Mouse (Mus musculus): Measurements from ENCODE around the gene Prdx6b. TPM values are rescaled to one million over a fixed set of nuclear protein-coding genes. Genes with fewer than 3 reads are reported as not detected.

The Prdx6b gene
- polyA plus RNA-seq, 1 experiment, result 0.02 TPM

DNA sequence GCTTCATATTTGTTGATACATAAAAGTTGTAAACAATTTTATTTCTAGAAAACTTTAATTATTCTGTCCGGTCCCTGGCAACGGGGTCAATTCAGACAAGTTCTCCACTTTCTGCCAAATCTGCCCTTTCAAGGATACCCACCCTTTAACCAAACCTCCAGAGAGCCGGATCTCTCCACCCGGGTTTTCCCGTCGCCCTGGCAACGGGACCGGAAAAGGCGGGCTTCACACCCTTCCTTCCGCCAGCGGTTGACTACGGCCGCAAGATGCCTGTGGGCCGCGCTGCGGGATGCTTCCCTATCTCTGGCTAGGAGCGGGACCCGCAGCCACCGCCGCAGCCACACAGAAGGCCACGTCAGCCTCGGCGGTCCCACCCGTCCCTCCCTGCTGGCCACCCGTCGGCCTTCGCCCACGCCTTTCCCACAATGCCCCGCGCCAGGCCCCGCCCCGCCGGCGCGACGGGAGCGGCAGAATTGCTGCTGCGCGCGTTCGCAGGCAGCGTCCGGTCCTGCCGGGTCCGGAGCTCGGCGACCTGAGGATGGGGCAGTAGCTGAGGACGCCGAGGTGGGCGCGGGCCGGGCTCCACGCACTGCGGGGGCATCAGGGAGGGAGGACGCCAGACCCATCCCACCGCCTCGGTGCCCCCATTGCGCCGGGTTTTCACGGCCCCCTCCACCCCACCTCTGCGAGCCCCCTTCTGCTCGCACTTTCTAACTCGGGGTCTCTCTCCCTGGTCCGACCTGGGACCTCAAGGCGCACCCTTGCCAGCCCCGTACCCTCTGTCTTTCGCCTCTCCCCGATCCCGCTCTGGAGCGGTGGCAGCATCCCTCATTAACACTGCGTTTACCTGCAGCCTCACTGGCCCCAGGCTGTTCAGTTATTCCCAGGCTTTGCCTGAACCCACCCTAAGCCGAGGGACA is 23.2 kb downstream of the Prdx6b start, which contains the start of gene Dnajc10:
Gene Dnajc10 (plus strand): TSS at position 225 of the 920 bp plus-strand sequence.
- peak within 1 kb of the TSS; percentile 94 for H3K4me3 ChIP-seq (ENCODE audit: insufficient read depth, low read depth, low read length)
- H3K27ac ChIP-seq (ENCODE audit: insufficient read depth, low read depth, low read length), result peak within 1 kb of the TSS; percentile 65
- no peaks in the 10 kb centered on the region for H3K27me3 ChIP-seq (replicated peaks; ENCODE audit: control insufficient read depth, insufficient read depth, low read length)
- under 1% methylated on average over 71 of the region's 72 CpGs for WGBS
- peaks cover 1% of the 10 kb centered on the region; the same call in 1 of the 2 replicates for H3K36me3 ChIP-seq (ENCODE audit: control insufficient read depth, insufficient read depth, low read length)
- DNase-seq, result peak; percentile 95
- TF ChIP-seq CTCF (conservative IDR thresholded peaks at IDR 0.05; ENCODE audit: insufficient read depth, insufficient read length, low read depth, low read length) (no peak), POLR2A (IDR thresholded peaks at IDR 0.05; ENCODE audit: low read depth, low read length) (peak; percentile 19)
- H3K4me1 ChIP-seq (ENCODE audit: control insufficient read depth, insufficient read depth, low read length), result 0 out of 2 replicates have a peak, but pooled peaks cover 5% of the 10 kb centered on the region

DNA sequence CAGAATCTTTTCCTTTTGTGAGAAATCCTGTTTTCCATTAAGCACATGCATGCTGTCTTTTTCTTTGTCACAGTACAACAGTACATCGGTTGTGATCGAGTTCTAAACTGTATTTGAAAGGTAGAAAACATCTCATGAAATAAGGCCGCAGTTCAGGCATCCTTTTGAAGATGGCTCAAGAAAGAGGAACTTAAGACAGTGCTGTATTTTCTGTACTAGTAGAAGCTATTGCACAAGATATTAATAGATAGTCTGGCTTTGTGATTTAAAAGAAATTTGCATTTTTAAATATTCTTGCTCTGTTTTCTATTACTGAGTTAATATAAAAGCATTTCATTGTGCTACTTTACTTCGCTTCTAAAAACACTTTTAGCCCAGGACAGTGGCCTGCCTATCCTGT is 30.6 kb downstream of the Prdx6b start:
- Histone ChIP-seq H3K4me1 (ENCODE audit: control insufficient read depth, insufficient read depth, low read length) (no peaks in the 10 kb centered on the region), H3K27me3 (replicated peaks; ENCODE audit: control insufficient read depth, insufficient read depth, low read length) (no peaks in the 10 kb centered on the region), H3K27ac (ENCODE audit: insufficient read depth, low read depth, low read length) (no peak overlapping the region), H3K36me3 (ENCODE audit: control insufficient read depth, insufficient read depth, low read length) (peaks cover 6% of the 10 kb centered on the region), H3K4me3 (ENCODE audit: insufficient read depth, low read depth, low read length) (no peak overlapping the region)
- TF ChIP-seq POLR2A (IDR thresholded peaks at IDR 0.05; ENCODE audit: low read depth, low read length) (no peak), CTCF (conservative IDR thresholded peaks at IDR 0.05; ENCODE audit: insufficient read depth, insufficient read length, low read depth, low read length) (no peak)
- DNase-seq, result no peak
- WGBS, result 94% methylated on average over 4 of the region's 4 CpGs

DNA sequence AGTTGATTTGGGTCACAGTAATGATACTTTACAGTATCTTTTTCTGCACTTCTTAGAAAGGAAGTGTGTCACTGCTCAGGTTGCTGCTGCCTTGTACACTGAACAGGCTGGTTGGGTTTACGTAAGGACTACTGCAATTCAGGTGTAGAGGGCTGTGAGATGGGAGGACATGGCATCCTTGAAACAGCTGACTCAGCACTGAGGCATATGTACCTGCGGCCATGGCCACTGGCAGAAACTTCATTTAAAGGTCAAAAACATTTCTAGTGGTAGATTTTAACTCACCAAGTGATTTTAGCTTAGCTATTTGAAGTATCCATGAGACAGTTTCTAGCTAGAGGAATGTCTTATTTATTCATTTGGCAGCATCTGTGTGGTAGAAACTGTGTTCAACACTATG is 33.5 kb downstream of the Prdx6b start:
- H3K27ac ChIP-seq (ENCODE audit: insufficient read depth, low read depth, low read length), result no peak overlapping the region
- H3K36me3 ChIP-seq (ENCODE audit: control insufficient read depth, insufficient read depth, low read length), result peaks cover 6% of the 10 kb centered on the region
- TF ChIP-seq CTCF (conservative IDR thresholded peaks at IDR 0.05; ENCODE audit: insufficient read depth, insufficient read length, low read depth, low read length) (no peak), POLR2A (IDR thresholded peaks at IDR 0.05; ENCODE audit: low read depth, low read length) (no peak)

DNA sequence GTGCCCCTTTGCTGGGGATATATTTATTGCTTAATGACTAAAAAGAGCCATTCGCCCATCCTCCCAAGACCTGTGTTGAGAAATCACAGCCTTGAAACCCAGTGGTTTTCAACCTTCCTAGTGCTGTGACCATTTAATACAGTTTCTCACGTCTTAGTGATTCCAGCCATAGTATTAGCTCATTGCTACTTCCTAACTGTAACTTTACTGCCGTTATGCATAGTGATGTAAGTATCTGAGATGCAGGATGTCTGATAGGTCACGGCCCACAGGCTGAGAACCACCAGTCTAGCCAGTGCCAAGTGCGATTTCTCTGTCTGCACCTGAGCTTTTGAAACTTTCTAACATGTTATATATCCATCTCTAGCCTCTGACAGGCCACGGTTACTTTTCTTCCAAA is 35.0 kb downstream of the Prdx6b start:
- no peak for DNase-seq
- WGBS, result 90% methylated on average over 6 of the region's 6 CpGs
- TF ChIP-seq POLR2A (IDR thresholded peaks at IDR 0.05; ENCODE audit: low read depth, low read length) (no peak), CTCF (conservative IDR thresholded peaks at IDR 0.05; ENCODE audit: insufficient read depth, insufficient read length, low read depth, low read length) (no peak)
- no peak overlapping the region for H3K4me3 ChIP-seq (ENCODE audit: insufficient read depth, low read depth, low read length)
- H3K36me3 ChIP-seq (ENCODE audit: control insufficient read depth, insufficient read depth, low read length), result peaks cover 4% of the 10 kb centered on the region
- H3K27ac ChIP-seq (ENCODE audit: insufficient read depth, low read depth, low read length), result no peak overlapping the region
- H3K4me1 ChIP-seq (ENCODE audit: control insufficient read depth, insufficient read depth, low read length), result no peaks in the 10 kb centered on the region
- no peaks in the 10 kb centered on the region for H3K27me3 ChIP-seq (replicated peaks; ENCODE audit: control insufficient read depth, insufficient read depth, low read length)

More for the DNA sequence above, 33.5 kb downstream of the Prdx6b start:
- WGBS, result 86% methylated on average over 2 of the region's 2 CpGs
- H3K4me1 ChIP-seq (ENCODE audit: control insufficient read depth, insufficient read depth, low read length), result no peaks in the 10 kb centered on the region
- H3K27me3 ChIP-seq (replicated peaks; ENCODE audit: control insufficient read depth, insufficient read depth, low read length), result no peaks in the 10 kb centered on the region
- DNase-seq, result no peak
- H3K4me3 ChIP-seq (ENCODE audit: insufficient read depth, low read depth, low read length), result no peak overlapping the region

DNA sequence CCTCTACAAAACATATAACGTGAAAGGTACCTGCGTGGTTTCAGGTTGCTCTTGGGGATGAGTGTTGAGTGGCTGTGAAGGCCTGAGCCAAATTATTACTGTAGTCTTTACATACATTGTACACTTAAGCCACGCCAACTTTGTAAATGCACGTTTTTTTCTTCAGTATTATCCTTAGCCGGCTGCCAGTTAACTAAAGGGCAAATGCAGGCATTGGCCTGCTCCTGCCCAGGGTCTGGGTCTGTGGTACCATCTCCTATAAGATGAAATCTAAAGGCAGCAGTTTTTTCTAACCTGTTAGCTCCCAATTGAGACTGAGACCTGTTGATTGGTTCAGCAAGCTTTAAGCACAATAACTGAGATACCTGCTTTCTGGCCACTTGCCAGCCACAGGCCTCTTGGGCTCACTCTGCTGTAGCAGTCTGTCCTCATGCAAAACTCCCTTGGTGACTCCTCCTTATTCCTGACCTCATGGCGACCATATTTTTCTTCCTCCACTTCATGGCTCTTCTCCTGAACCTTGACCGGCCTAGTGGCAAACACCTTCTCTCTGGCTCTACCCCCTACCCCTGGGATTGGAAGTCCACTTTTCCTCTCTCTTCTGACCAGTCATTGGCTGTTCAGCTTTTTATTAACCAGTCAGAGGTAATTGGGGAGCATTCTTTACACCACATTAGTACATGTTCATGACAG is 36.8 kb downstream of the Prdx6b start:
- WGBS, result 89% methylated on average over 7 of the region's 7 CpGs
- H3K4me1 ChIP-seq (ENCODE audit: control insufficient read depth, insufficient read depth, low read length), result no peaks in the 10 kb centered on the region
- peak; percentile 4 for DNase-seq
- peaks cover 4% of the 10 kb centered on the region for H3K36me3 ChIP-seq (ENCODE audit: control insufficient read depth, insufficient read depth, low read length)
- TF ChIP-seq POLR2A (IDR thresholded peaks at IDR 0.05; ENCODE audit: low read depth, low read length) (no peak), CTCF (conservative IDR thresholded peaks at IDR 0.05; ENCODE audit: insufficient read depth, insufficient read length, low read depth, low read length) (no peak)
- H3K4me3 ChIP-seq (ENCODE audit: insufficient read depth, low read depth, low read length), result no peak overlapping the region
- no peaks in the 10 kb centered on the region for H3K27me3 ChIP-seq (replicated peaks; ENCODE audit: control insufficient read depth, insufficient read depth, low read length)
- H3K27ac ChIP-seq (ENCODE audit: insufficient read depth, low read depth, low read length), result no peak overlapping the region

DNA sequence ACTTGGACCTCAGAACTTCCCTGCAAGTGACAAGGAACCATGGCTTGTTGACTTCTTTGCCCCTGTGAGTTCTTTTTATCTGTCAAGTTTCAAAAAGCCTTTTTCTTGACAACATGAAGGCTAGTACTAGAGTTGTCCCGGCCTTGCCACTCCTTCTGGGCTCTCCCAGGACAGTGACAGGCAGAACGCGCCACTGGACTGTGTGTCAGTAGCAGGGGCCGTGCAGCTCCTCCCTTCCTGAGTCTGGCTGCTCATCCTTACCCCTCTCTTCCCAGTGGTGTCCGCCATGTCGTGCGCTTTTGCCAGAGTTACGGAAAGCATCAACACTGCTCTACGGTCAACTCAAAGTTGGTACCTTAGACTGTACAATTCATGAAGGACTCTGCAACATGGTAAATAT is 48.3 kb downstream of the Prdx6b start:
- H3K4me1 ChIP-seq (ENCODE audit: control insufficient read depth, insufficient read depth, low read length), result no peaks in the 10 kb centered on the region
- no peaks in the 10 kb centered on the region for H3K27me3 ChIP-seq (replicated peaks; ENCODE audit: control insufficient read depth, insufficient read depth, low read length)
- no peak for DNase-seq
- TF ChIP-seq POLR2A (IDR thresholded peaks at IDR 0.05; ENCODE audit: low read depth, low read length) (no peak), CTCF (conservative IDR thresholded peaks at IDR 0.05; ENCODE audit: insufficient read depth, insufficient read length, low read depth, low read length) (no peak)
- H3K36me3 ChIP-seq (ENCODE audit: control insufficient read depth, insufficient read depth, low read length), result peaks cover 14% of the 10 kb centered on the region
- no peak overlapping the region for H3K4me3 ChIP-seq (ENCODE audit: insufficient read depth, low read depth, low read length)
- no peak overlapping the region for H3K27ac ChIP-seq (ENCODE audit: insufficient read depth, low read depth, low read length)
- WGBS, result 97% methylated on average over 9 of the region's 9 CpGs

Other genes with a start within 250 kb of the Prdx6b start
- gene Pde1a, start 163.0 kb upstream of the Prdx6b start, polyA plus RNA-seq (2012; rRNA removed), result 61.5 and 67.3 TPM in 2 replicates
- 16.4 and 19.4 TPM in 2 replicates for gene Dnajc10, start 23.0 kb downstream of the Prdx6b start, polyA plus RNA-seq (2012; rRNA removed)
- gene Frzb, start 155.2 kb downstream of the Prdx6b start, polyA plus RNA-seq (2012; rRNA removed), result 6.8 and 8.3 TPM in 2 replicates

Measured in kidney, adult 2 months (tissue).